Mouse (Mus musculus) lung, adult 2 months (tissue): ENCODE measurements around the gene Gal3st1.

Experiments
- CTCF ChIP-seq: fragments of 200-500 bp; IDR thresholded peaks from 2 replicates; pipeline ENCODE4 v1.5.1; 2011; ENCODE audit warnings: mild to moderate bottlenecking, low read length, control low read depth; ENCODE audit not compliant: insufficient read depth
- POLR2A ChIP-seq: fragments of 200-500 bp; IDR thresholded peaks from 2 replicates; pipeline ENCODE4 v1.6.1; 2011; ENCODE audit warnings: low read depth, mild to moderate bottlenecking, control low read depth, low read length, borderline replicate concordance; ENCODE audit errors: extremely low read depth

GRCm38 (mm10) chr11:4039951-4040350, 56.5 kb downstream of the Gal3st1 start:
- no peak for TF ChIP-seq POLR2A
- no peak for TF ChIP-seq CTCF
